Mouse (Mus musculus): ENCODE measurements around the gene Irf3.

The Irf3 gene

GRCm38 (mm10) chr7:44997231-44997939 lies at the start of gene Irf3:
Gene Irf3, plus strand, starts transcription at chr7:44997648.
- in situ Hi-C loops (cut with MboI, MseI), result no loop called here

DNA sequence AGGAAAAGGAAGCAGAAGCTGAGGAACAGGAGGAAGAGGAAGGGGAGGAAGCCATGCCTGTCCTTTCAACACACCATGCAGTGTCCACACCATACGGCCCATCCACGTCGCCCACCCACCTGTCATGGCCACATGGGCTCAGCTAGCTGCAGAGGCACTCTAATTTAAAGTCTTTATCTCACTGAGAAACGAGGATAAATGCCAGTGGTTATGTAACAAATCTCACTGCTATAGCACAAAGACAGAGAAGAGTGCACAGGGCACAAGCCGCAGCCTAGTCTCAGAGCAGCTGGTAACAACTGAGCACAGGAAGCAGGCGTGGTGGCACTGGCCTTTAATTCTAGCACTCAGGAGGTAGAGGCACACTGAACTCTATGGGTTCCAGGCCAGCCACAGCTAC lies 47.5 kb upstream of the Irf3 start:
- in situ Hi-C loops (cut with MboI, MseI), result loop anchor here (5.0 kb wide), 1 partner anchor 228 kb away; no protein-coding TSS in a partner anchor

- in situ Hi-C loops (cut with MboI, MseI), result loop anchor here (5.0 kb wide), 1 partner anchor 230 kb away; no protein-coding TSS in a partner anchor
Observed at GRCm38 (mm10) chr7:44951960-44952359, 45.5 kb upstream of the Irf3 start.

DNA sequence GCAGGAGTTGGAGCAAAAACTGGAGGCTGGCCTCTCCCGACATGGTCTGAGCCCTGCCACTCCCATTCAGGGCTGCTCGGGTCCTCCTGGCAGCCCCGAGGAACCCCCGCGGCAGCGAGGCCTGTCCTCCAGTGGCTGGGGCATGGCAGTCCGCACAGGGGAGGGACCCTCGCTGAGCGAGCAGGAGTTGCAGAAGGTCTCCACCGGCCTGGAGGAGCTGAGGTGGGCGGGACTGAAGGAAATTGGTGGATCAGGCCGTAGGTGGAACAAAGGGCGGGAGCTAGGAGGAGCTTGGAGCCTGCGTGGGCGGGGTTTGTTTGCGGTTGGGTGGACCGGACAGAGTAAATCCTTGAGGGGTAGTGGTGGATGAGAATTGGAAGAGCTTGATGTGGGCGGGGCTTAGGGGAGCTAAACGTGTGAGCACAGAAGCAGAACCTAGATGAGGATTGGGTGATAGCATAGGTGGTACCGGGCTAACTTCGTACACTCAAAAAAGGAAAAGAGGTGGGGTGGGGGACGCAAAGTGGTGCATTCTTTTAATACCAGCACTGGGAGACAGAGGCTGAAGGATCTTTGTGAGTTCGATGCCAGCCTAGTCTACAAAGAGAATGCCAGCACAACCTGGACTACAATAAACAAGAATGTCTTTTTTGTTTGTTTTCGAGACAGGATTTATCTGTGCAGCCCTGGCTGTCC lies 44.7 kb upstream of the Irf3 start:
- in situ Hi-C loops (cut with MboI, MseI), result loop anchor here (5.0 kb wide), 1 partner anchor 230 kb away; no protein-coding TSS in a partner anchor

GRCm38 (mm10) chr7:44953561-44953960 lies 43.9 kb upstream of the Irf3 start:
- in situ Hi-C loops (cut with MboI, MseI), result loop anchor here (5.0 kb wide), 1 partner anchor 231 kb away; no protein-coding TSS in a partner anchor

DNA sequence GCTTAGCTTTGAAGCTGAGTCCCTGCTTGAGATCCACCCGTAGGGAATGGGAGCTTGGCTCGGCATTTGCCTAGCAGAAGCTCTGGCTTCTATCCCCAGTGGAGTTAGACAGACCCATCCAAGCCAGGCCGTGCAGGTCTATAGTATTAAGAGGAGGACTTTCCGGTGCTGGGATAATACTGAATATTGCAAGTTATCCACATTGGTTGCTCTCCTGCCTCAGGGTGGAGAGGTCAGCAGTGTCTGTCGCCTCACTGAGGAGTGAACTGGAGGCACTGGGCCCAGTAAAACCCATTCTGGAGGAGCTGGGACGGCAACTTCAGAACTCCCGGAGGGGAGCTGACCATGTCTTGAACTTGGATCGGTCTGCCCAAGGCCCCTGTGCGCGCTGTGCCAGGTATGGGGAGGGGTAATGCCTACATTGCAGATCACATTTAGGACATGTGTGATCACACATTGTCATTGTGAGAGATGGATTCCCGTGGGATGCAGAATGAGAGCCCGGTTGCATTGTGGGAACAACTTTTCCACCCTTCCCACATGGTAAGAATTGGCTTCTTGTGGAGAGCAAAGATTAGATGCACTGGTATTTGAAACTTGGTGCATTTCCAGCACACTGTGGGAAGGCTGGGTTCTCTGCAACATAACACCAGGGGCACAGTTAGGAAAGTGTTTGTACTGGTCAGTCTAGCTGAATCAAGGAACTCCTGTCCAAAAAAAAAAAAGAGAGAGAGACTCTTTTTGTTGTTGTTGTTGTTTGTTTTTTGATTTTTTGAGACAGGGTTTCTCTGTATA lies 43.2 kb upstream of the Irf3 start:
- in situ Hi-C loops (cut with MboI, MseI), result loop anchor here (5.0 kb wide), 1 partner anchor 232 kb away; no protein-coding TSS in a partner anchor

- in situ Hi-C loops (cut with MboI, MseI), result loop anchor here (5.0 kb wide), 1 partner anchor 73 kb away; no protein-coding TSS in a partner anchor
Observed at GRCm38 (mm10) chr7:44955628-44956027, 41.8 kb upstream of the Irf3 start.

- in situ Hi-C loops (cut with MboI, MseI), result loop anchor here (5.0 kb wide), 1 partner anchor 74 kb away; no protein-coding TSS in a partner anchor
Observed at GRCm38 (mm10) chr7:44956266-44956665, 41.2 kb upstream of the Irf3 start.

DNA sequence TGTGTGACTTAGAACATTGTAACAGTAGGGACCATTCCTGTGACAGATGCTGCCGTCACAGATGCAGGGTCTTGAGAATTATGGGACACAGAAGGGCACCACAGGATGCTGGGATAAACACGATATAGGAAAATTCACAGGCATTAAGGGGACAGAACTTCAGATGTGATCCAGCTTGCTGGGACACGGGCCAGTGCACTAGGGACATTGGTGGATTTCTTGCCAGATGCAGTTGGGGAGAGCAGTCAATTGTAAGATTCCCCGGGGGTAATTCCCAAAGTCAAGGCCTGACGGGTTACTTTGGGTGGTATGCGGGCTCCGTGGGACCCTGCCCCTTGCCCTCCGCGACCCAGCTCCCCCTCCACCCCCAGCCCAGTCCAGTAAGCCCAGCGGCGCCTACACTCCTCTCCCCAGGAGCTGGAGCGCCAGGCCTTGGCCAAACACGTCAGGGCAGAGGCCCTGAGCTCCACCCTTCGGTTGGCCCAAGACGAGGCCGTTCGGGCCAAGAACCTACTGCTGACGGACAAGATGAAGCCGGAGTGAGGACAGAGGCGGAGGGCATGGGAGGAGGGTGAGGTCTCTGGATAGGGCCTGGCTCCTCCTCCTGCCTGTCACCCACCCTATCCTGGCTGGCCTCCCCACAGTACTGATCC lies 40.1 kb upstream of the Irf3 start:
- in situ Hi-C loops (cut with MboI, MseI), result loop anchor here (5.0 kb wide), 1 partner anchor 75 kb away; no protein-coding TSS in a partner anchor

GRCm38 (mm10) chr7:44958208-44958607 lies 39.2 kb upstream of the Irf3 start:
- in situ Hi-C loops (cut with MboI, MseI), result loop anchor here (5.0 kb wide), 1 partner anchor 76 kb away; no protein-coding TSS in a partner anchor

DNA sequence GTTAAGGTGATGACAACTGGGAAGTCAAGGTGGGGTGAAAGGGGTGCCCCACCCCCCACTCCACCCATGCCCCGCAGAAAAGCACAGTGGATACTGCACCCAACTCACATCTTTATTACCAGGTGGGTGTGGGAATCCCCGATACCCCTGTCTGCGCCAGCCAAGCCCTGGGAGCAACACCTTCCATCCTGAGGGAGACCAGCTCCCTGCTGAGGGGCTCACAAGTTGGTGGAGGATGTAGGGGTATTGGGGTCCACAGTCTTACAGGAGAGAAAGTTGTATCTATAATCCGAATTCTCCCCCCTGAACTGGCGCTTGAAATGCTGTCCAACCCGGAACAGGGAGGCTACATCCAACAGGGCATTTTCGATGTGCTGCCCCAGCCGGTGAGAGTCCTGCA lies 38.2 kb upstream of the Irf3 start:
- in situ Hi-C loops (cut with MboI, MseI), result loop anchor here (5.0 kb wide), 1 partner anchor 77 kb away; no protein-coding TSS in a partner anchor

DNA sequence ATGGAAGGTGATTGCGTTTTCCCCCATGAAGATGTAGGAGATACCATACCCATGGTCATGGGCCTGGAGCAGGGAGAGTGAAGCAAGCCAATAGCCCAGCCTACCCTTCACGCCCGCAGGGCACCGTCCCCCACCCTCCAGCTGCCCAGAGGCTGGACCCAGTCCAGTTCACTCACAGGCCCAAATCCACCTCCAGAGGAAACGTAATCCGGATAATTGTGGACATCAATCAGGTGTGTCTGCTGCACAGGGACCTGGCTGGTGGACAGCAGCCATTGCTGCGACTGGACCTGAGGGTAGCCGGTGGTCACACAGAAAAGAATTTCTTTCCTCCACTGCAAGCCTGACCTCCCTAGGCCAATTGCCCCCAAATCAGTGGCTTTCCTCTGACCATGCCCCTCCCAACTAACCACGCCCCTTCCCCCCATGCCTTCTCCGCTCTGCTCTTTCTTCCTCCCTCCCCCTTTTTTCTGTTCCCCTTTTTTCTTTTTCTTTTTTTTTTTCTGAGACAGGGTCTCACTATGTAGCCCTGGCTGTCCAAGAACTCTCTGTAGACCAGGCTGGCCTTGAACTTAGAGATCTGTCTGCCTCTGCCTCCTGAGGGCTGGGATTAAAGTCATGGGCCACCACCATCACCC lies 37.5 kb upstream of the Irf3 start:
- in situ Hi-C loops (cut with MboI, MseI), result loop anchor here (5.0 kb wide), 2 partner anchors 43 to 78 kb away; no protein-coding TSS in a partner anchor

DNA sequence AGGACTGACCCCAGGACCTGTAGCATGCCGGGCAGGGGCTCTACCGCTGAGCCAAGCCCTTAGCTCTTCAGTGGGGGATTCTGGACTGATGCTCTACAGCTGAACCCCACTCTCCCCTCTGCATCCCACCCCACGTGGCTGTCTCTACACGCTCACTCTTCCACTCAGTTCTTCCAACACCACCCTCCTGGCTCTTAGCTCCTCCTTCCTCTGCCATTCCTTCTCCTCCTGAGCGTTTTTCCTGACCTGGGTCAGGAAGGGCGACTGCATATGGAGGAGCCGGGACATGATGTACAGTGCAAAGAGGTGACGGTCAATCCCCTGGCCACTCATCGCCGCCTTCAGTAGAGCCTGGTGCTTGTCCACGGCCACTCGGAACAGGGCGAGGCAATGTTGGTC lies 36.9 kb upstream of the Irf3 start:
- in situ Hi-C loops (cut with MboI, MseI), result loop anchor here (5.0 kb wide), 1 partner anchor 43 kb away; no protein-coding TSS in a partner anchor

GRCm38 (mm10) chr7:44962337-44962736 lies 35.1 kb upstream of the Irf3 start:
- in situ Hi-C loops (cut with MboI, MseI), result loop anchor here (5.0 kb wide), 1 partner anchor 45 kb away; no protein-coding TSS in a partner anchor

GRCm38 (mm10) chr7:44962831-44963230 lies 34.6 kb upstream of the Irf3 start:
- in situ Hi-C loops (cut with MboI, MseI), result loop anchor here (5.0 kb wide), 1 partner anchor 46 kb away; no protein-coding TSS in a partner anchor

DNA sequence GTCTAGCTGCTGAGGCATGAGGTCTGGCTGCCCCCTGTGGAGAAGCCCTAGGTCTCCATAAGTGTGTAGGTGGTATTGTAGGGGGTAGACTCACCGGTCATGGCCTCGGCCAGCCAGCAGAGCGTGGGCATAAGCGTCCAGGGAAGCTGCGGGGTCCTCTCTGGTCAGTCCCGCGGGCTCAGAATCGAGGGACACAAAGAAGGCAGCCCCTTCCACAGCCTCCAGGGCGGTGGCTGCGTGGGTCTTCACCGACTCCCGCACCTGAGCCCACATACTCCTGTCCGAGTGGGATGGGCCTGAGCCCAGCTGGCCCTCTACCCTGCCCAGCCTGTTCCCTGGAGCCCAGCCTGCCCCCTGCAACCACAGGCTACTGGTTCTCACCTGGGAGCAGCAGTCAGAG lies 32.5 kb upstream of the Irf3 start:
- in situ Hi-C loops (cut with MboI, MseI), result loop anchor here (5.0 kb wide), 1 partner anchor 48 kb away; no protein-coding TSS in a partner anchor

DNA sequence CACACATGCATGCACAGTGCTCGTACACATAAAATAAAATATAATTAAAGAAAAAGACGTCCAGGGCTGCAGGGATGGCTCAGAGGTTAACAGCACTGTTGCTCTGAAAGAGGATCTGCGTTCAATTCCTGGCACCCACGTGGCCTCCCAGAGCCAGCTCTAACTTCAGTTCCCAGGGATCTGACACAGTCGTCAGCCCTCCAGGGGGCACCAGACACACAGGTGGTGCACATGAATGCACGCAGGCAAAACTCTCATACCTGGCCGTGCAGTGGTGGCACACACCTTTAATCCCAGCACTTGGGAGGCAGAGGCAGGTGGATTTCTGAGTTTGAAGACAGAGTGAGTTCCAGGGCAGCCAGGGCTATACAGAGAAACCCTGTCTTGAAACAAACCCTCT lies 31.5 kb upstream of the Irf3 start:
- in situ Hi-C loops (cut with MboI, MseI), result no loop called here

DNA sequence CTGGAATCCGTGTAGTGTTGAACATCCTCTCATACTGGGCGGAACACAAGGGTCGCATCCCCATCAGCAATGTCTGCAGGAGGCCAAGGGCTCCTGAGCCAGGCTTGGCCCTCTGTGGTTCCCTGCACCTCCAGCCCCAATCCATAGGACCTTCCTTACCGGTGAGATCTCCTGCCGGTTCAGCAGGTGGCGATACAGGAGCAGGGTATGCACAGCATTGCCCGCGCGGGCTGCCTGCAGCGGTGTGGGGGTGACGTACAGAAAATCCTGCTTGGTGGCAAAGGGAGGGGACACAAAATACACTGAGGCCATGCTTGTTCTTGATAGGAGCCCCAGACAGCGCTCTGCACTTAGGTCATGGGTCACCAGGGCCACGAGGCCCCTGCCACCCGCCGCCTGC lies 30.8 kb upstream of the Irf3 start:
- in situ Hi-C loops (cut with MboI, MseI), result no loop called here

- in situ Hi-C loops (cut with MboI, MseI), result no loop called here
Observed at GRCm38 (mm10) chr7:44970231-44970691, 27.2 kb upstream of the Irf3 start.

GRCm38 (mm10) chr7:44971142-44971541 lies 26.3 kb upstream of the Irf3 start:
- in situ Hi-C loops (cut with MboI, MseI), result no loop called here
